Mouse (Mus musculus): Measurements from ENCODE around the gene Cst9. TPM values are rescaled to one million over a fixed set of nuclear protein-coding genes. Genes with fewer than 3 reads are reported as not detected.

Cst9 gene
- total RNA-seq, 1 experiment = not detected

GRCm38 (mm10) chr2:148878641-148879130, 43.7 kb downstream of the Cst9 start:
- in situ Hi-C loops (cut with MboI; ENCODE audit: low sequenced_read_pairs in 2 of 2, unreplicated experiment in 2 of 2) = no loop called here
- no peak for DNase-seq (ENCODE audit: low read depth, low spot score)
- Histone ChIP-seq H3K4me1 (ENCODE audit: control insufficient read depth in 2 of 2, insufficient read depth in 2 of 2, low read length in 2 of 2, poor library complexity in 1 of 2) (peaks cover 4 to 19% of the 10 kb centered on the region in 2 experiments; a peak in 3 of 4 replicates), H3K9me3 (ENCODE audit: control insufficient read depth, insufficient read depth, low read depth, low read length) (no peaks in the 10 kb centered on the region), H3K36me3 (ENCODE audit: control insufficient read depth, insufficient read depth, low read length, poor library complexity, severe bottlenecking) (no peaks in the 10 kb centered on the region), H3K27ac (ENCODE audit: insufficient read depth, low read depth, low read length, poor library complexity, severe bottlenecking) (no peak overlapping the region; the same call in 1 of the 2 replicates), H3K4me3 (ENCODE audit: insufficient read depth in 1 of 2, low read depth in 1 of 2, low read length in 2 of 2, poor library complexity in 1 of 2, severe bottlenecking in 1 of 2) (no peak overlapping the region), H3K9ac (ENCODE audit: insufficient read depth, low read depth, low read length, poor library complexity, severe bottlenecking) (no peak overlapping the region)
- no peak for TF ChIP-seq CHD2 (IDR thresholded peaks at IDR 0.05; ENCODE audit: low read depth, low read length)
- no peak for TF ChIP-seq MAFK (IDR thresholded peaks at IDR 0.05; ENCODE audit: insufficient read depth, low read depth, low read length)
- no peak for TF ChIP-seq ZNF384 (IDR thresholded peaks at IDR 0.05; ENCODE audit: low read depth, low read length)

GRCm38 (mm10) chr2:148879199-148879598, 44.3 kb downstream of the Cst9 start:
- H3K4me1 ChIP-seq (ENCODE audit: control insufficient read depth in 2 of 2, insufficient read depth in 2 of 2, low read length in 2 of 2, poor library complexity in 1 of 2) = peaks cover 4 to 14% of the 10 kb centered on the region in 2 experiments; a peak in 3 of 4 replicates
- in situ Hi-C loops (cut with MboI; ENCODE audit: low sequenced_read_pairs in 2 of 2, unreplicated experiment in 2 of 2) = no loop called here
- H3K27ac ChIP-seq (ENCODE audit: insufficient read depth, low read depth, low read length, poor library complexity, severe bottlenecking) = no peak overlapping the region
- H3K36me3 ChIP-seq (ENCODE audit: control insufficient read depth, insufficient read depth, low read length, poor library complexity, severe bottlenecking) = no peaks in the 10 kb centered on the region
- H3K9ac ChIP-seq (ENCODE audit: insufficient read depth, low read depth, low read length, poor library complexity, severe bottlenecking) = no peak overlapping the region
- no peak for DNase-seq (ENCODE audit: low read depth, low spot score)
- H3K9me3 ChIP-seq (ENCODE audit: control insufficient read depth, insufficient read depth, low read depth, low read length) = no peaks in the 10 kb centered on the region
- no peak for TF ChIP-seq ZC3H11A (IDR thresholded peaks at IDR 0.05; ENCODE audit: borderline replicate concordance, low read depth, low read length)
- TF ChIP-seq ZNF384 (IDR thresholded peaks at IDR 0.05; ENCODE audit: low read depth, low read length) = no peak
- no peak for TF ChIP-seq HCFC1 (IDR thresholded peaks at IDR 0.05; ENCODE audit: borderline replicate concordance, insufficient read depth, low read length)
- no peak for TF ChIP-seq MAFK (IDR thresholded peaks at IDR 0.05; ENCODE audit: insufficient read depth, low read depth, low read length)
- TF ChIP-seq CHD2 (IDR thresholded peaks at IDR 0.05; ENCODE audit: low read depth, low read length) = no peak
- H3K4me3 ChIP-seq (ENCODE audit: insufficient read depth in 1 of 2, low read depth in 1 of 2, low read length in 2 of 2, poor library complexity in 1 of 2, severe bottlenecking in 1 of 2) = no peak overlapping the region

GRCm38 (mm10) chr2:148884738-148885137, 49.8 kb downstream of the Cst9 start:
- in situ Hi-C loops (cut with MboI; ENCODE audit: low sequenced_read_pairs in 2 of 2, unreplicated experiment in 2 of 2) = no loop called here
- H3K9me3 ChIP-seq (ENCODE audit: control insufficient read depth, insufficient read depth, low read depth, low read length) = no peaks in the 10 kb centered on the region
- no peak for TF ChIP-seq MAFK (IDR thresholded peaks at IDR 0.05; ENCODE audit: insufficient read depth, low read depth, low read length)
- no peak for TF ChIP-seq CHD2 (IDR thresholded peaks at IDR 0.05; ENCODE audit: low read depth, low read length)
- no peak for TF ChIP-seq HCFC1 (IDR thresholded peaks at IDR 0.05; ENCODE audit: borderline replicate concordance, insufficient read depth, low read length)
- TF ChIP-seq ZNF384 (IDR thresholded peaks at IDR 0.05; ENCODE audit: low read depth, low read length) = no peak
- no peak for TF ChIP-seq ZC3H11A (IDR thresholded peaks at IDR 0.05; ENCODE audit: borderline replicate concordance, low read depth, low read length)
- H3K9ac ChIP-seq (ENCODE audit: insufficient read depth, low read depth, low read length, poor library complexity, severe bottlenecking) = no peak overlapping the region
- no peak for DNase-seq (ENCODE audit: low read depth, low spot score)
- no peak overlapping the region for H3K27ac ChIP-seq (ENCODE audit: insufficient read depth, low read depth, low read length, poor library complexity, severe bottlenecking)
- H3K36me3 ChIP-seq (ENCODE audit: control insufficient read depth, insufficient read depth, low read length, poor library complexity, severe bottlenecking) = no peaks in the 10 kb centered on the region
- no peaks in the 10 kb centered on the region for H3K4me1 ChIP-seq (ENCODE audit: control insufficient read depth in 2 of 2, insufficient read depth in 2 of 2, low read length in 2 of 2, poor library complexity in 1 of 2)
- no peak overlapping the region for H3K4me3 ChIP-seq (ENCODE audit: insufficient read depth in 1 of 2, low read depth in 1 of 2, low read length in 2 of 2, poor library complexity in 1 of 2, severe bottlenecking in 1 of 2)

Other genes starting within 250 kb of the Cst9 start
- 50.8 and 62.9 TPM in 2 replicates for gene Nxt1, start 162.5 kb upstream of the Cst9 start, total RNA-seq (2012; rRNA removed)
- gene Gzf1, start 154.1 kb upstream of the Cst9 start, total RNA-seq (2012; rRNA removed) = 15.6 and 17.6 TPM in 2 replicates
- gene Napb, start 102.7 kb upstream of the Cst9 start, total RNA-seq (2012; rRNA removed) = 4.2 and 5.4 TPM in 2 replicates
- gene Cstl1, start 84.8 kb upstream of the Cst9 start, total RNA-seq (2012; rRNA removed) = not detected in 2 replicates
- gene Cst11, start 63.6 kb upstream of the Cst9 start, total RNA-seq (2012; rRNA removed) = not detected in 2 replicates
- 1.3 TPM in 1 of 2 replicates, not detected in the other for gene 8030411F24Rik, start 53.1 kb upstream of the Cst9 start, total RNA-seq (2012; rRNA removed)
- gene Cst12, start 45.8 kb upstream of the Cst9 start, total RNA-seq (2012; rRNA removed) = not detected in 2 replicates
- not detected in 2 replicates for gene Cst8, start 36.4 kb upstream of the Cst9 start, total RNA-seq (2012; rRNA removed)
- gene Cst13, start 15.1 kb upstream of the Cst9 start, total RNA-seq (2012; rRNA removed) = not detected in 2 replicates
- gene 9230104L09Rik, start 29.9 kb downstream of the Cst9 start, total RNA-seq (2012; rRNA removed) = not detected in 2 replicates
- 304 and 327 TPM in 2 replicates for gene Cst3, start 40.5 kb downstream of the Cst9 start, total RNA-seq (2012; rRNA removed)
- not detected in 2 replicates for gene Gm1330, start 168.1 kb downstream of the Cst9 start, total RNA-seq (2012; rRNA removed)
- not detected in 2 replicates for gene Gm10750, start 182.1 kb downstream of the Cst9 start, total RNA-seq (2012; rRNA removed)